Mouse (Mus musculus): ENCODE results near the gene Togaram2. TPM values are rescaled to one million over a fixed set of nuclear protein-coding genes. Genes with fewer than 3 reads are reported as not detected.

Togaram2 gene
- polyA plus RNA-seq, 1 experiment from 2014 or later, result 0.05 TPM

DNA sequence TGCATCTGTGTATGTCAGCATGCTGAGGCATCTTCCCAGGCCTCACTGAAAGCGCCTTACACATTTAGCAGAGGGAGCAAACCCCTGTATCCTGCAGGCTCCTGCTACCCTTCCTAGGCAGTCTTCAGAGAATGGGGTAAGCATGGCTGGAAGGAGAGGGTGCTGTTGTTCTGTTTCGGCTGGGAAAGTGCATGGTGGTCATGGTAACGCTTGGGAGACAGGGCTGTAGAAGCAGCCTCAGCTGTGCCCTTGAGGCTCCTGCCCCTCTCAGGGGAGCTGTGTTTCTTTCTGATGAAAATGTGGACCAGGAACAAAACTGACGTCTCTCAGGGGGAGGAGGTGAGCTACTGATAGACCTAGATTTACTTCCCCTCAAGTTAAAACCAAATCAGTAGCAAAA, 34.7 kb downstream of the Togaram2 start:
- no peaks in the 10 kb centered on the region for H3K9me3 ChIP-seq
- no peaks in the 10 kb centered on the region for H3K4me1 ChIP-seq
- 60% methylated on average over 4 of the region's 4 CpGs for WGBS
- H3K27me3 ChIP-seq (replicated peaks; ENCODE audit: low read depth, poor library complexity, severe bottlenecking), result no peaks in the 10 kb centered on the region
- no peak overlapping the region for H3K27ac ChIP-seq (replicated peaks)
- no peaks in the 10 kb centered on the region for H3K36me3 ChIP-seq (replicated peaks)
- DNase-seq (ENCODE audit: low spot score), result no peak
- H3K4me3 ChIP-seq, result no peak overlapping the region

DNA sequence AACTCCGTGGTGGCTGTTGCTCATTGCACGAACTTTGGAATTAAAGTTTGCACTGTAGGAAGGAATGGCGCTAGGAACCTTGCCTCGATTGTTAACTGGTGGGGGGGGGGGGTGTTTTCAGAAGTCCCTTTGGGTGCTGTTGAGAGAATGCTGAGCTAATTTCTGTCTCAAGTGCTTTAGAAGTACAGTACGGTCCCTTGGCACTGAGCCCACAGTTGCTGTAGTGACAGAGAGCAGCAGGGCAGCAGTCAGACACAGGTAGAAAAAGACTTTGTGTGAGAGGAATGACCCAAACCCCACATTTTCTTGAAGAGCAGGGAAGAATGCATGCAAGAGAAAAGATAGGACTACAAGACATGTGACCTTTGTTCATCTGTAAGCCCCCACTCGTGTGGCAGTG, 39.2 kb downstream of the Togaram2 start:
- H3K9me3 ChIP-seq, result no peaks in the 10 kb centered on the region
- DNase-seq (ENCODE audit: low spot score), result no peak
- no peak overlapping the region for H3K4me3 ChIP-seq
- no peaks in the 10 kb centered on the region for H3K36me3 ChIP-seq (replicated peaks)
- no peak overlapping the region for H3K27ac ChIP-seq (replicated peaks)
- 88% methylated on average over 6 of the region's 6 CpGs for WGBS
- no peaks in the 10 kb centered on the region for H3K4me1 ChIP-seq
- H3K27me3 ChIP-seq (replicated peaks; ENCODE audit: low read depth, poor library complexity, severe bottlenecking), result no peaks in the 10 kb centered on the region

DNA sequence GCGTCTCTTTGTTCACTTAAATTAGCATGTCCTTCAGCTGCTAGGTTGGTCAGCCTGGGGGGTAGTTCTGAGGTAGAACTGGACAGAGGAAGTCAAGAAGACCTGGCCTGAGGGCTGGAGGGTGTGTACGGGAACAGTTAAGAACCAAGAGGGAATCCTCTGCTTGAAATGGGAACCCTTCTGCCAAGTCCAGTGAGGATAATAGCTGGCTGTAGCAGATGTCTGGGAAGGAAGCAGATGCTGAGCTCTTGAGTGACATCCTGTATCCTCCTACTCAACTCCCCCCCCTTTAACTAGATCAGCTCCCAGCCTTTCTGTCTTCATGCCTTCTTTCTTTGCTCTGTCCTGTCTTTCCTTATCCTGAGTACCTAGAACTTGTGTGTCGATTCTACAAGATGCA, 42.0 kb downstream of the Togaram2 start:
- no peaks in the 10 kb centered on the region for H3K4me1 ChIP-seq
- no peaks in the 10 kb centered on the region for H3K9me3 ChIP-seq
- 66% methylated on average over 3 of the region's 3 CpGs for WGBS
- no peak overlapping the region for H3K4me3 ChIP-seq
- no peaks in the 10 kb centered on the region for H3K27me3 ChIP-seq (replicated peaks; ENCODE audit: low read depth, poor library complexity, severe bottlenecking)
- DNase-seq (ENCODE audit: low spot score), result no peak
- H3K27ac ChIP-seq (replicated peaks), result no peak overlapping the region
- no peaks in the 10 kb centered on the region for H3K36me3 ChIP-seq (replicated peaks)

DNA sequence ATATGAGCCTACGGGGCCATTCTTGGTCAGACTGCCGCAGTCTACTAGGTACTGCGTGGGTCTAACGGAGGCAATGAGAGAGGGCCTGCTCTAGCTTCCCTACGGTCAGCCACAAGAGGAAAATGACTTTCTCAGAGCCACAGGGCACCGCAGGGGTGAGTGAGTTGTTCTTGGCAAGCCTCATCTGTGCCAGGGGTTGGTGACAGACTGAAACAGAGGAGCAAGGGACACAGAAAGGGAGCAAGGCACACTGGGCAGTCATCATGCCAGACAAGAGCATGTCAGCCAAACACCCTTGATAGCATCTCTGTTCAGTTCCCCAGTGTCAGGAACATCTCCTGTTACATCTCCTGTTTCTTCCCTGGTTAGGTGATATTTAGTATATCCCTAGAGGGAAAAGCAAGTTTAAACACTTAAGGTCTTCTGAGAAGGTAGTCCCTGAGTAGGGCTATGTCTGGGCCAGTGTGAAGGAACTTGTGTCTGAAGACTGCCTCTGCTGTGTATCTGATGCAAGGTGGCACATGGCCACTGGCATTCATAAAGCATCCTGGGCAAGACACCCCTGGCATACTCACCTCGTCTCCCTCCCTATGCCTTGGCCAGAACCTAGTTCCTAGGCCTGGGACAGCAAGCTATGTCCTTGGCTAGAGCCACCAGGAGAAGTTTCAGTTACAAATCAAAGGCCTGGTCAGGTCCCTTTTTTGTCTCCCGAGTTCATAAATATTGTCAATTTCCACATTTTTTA, 45.0 kb downstream of the Togaram2 start:
- H3K4me1 ChIP-seq, result no peaks in the 10 kb centered on the region
- H3K27me3 ChIP-seq (replicated peaks; ENCODE audit: low read depth, poor library complexity, severe bottlenecking), result no peaks in the 10 kb centered on the region
- H3K36me3 ChIP-seq (replicated peaks), result no peaks in the 10 kb centered on the region
- no peak overlapping the region for H3K27ac ChIP-seq (replicated peaks)
- DNase-seq (ENCODE audit: low spot score), result no peak
- 89% methylated on average over 8 of the region's 8 CpGs for WGBS
- H3K4me3 ChIP-seq, result no peak overlapping the region
- no peaks in the 10 kb centered on the region for H3K9me3 ChIP-seq

DNA sequence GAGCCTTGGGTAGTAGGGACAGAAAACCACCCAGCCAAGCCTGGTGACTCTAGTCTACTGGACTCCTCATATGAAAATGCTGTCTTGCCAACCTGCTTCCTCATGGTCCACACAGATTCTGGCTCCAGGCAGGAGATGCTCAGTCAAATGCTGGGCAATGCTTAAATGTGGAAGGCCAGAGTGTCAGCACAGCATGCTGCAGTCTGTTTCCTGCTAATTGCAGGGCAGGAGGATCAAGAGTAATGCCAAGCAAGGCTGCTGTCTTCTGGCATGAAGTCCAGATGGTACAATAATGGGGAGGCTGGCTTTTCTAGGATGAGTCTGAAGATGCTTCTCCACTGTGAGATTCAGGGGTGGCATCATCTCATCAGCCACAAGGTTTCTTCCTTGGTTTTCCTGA, 47.4 kb downstream of the Togaram2 start:
- Histone ChIP-seq H3K4me1 (no peaks in the 10 kb centered on the region), H3K4me3 (no peak overlapping the region), H3K36me3 (replicated peaks) (no peaks in the 10 kb centered on the region), H3K27me3 (replicated peaks; ENCODE audit: low read depth, poor library complexity, severe bottlenecking) (no peaks in the 10 kb centered on the region), H3K9me3 (no peaks in the 10 kb centered on the region), H3K27ac (replicated peaks) (no peak overlapping the region)
- no peak for DNase-seq (ENCODE audit: low spot score)

DNA sequence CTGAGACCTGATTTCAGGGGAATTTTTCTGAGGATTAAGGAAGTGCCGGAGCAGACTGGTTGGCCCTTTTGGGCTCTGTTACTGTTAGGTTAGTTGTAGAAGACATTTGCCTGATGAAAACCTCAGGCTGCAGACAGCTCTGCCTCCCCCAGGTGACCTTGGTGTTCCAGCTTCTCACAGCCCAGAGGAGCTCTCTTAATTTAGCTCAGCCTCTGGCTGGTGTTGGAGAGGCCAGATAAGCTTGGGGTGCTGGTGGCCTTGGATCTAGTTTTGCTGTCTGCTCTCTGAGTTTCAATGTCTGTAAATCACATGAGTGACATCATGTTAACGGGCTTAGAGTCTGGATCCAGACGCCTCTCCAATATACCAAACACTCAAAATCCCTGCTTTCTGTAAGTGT, 48.0 kb downstream of the Togaram2 start:
- H3K27me3 ChIP-seq (replicated peaks; ENCODE audit: low read depth, poor library complexity, severe bottlenecking), result no peaks in the 10 kb centered on the region
- 78% methylated on average over 3 of the region's 3 CpGs for WGBS
- no peaks in the 10 kb centered on the region for H3K4me1 ChIP-seq
- no peaks in the 10 kb centered on the region for H3K9me3 ChIP-seq
- no peaks in the 10 kb centered on the region for H3K36me3 ChIP-seq (replicated peaks)
- H3K27ac ChIP-seq (replicated peaks), result no peak overlapping the region
- no peak overlapping the region for H3K4me3 ChIP-seq
- no peak for DNase-seq (ENCODE audit: low spot score)

DNA sequence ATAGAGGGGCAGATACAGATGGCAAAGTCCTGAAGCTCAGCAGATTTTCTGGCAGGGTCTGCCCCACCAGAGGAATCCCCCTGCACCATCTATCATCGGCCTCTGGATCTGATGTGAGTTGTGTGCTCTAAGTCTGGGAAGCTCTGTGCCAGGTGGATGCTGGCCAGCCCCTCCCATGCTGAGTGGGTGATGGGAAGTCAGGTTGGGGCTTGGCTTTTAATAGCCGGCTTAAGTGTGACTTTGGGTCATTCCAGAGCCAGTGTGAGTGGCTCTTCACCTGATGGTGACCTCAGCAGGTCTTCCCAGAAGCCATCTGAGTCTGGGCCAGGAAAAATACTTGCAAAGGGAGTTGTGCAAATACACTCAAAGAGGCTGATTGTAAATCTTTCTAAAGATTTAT, 57.6 kb downstream of the Togaram2 start:
- DNase-seq (ENCODE audit: low spot score), result no peak
- WGBS, result 74% methylated on average over 2 of the region's 2 CpGs
- H3K27me3 ChIP-seq (replicated peaks; ENCODE audit: low read depth, poor library complexity, severe bottlenecking), result no peaks in the 10 kb centered on the region
- no peaks in the 10 kb centered on the region for H3K36me3 ChIP-seq (replicated peaks)
- no peaks in the 10 kb centered on the region for H3K4me1 ChIP-seq
- no peak overlapping the region for H3K4me3 ChIP-seq
- no peak overlapping the region for H3K27ac ChIP-seq (replicated peaks)
- no peaks in the 10 kb centered on the region for H3K9me3 ChIP-seq

DNA sequence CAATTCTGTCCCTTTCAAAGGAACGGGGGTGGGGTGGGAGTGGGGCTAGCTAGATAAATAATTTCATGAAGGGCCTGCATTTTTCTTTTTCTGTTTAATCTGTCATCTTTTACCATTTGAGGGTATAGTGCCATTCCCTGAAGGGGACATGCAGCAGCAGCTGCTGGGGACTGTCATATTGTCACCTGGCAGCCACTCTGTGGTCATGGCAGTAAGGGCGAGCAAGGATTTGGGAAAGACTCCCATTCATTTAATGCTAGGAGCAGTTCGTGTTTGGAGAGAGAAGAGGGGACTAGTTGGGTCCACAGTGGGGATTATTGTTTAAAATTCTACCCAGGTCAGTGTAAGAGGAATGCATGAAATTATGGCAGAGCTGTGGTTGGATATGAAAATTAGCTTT, 63.4 kb downstream of the Togaram2 start:
- peaks cover 8% of the 10 kb centered on the region; the same call in 1 of the 2 replicates for H3K4me1 ChIP-seq
- H3K27me3 ChIP-seq (replicated peaks; ENCODE audit: low read depth, poor library complexity, severe bottlenecking), result no peaks in the 10 kb centered on the region
- H3K36me3 ChIP-seq (replicated peaks), result no peaks in the 10 kb centered on the region
- no peak for DNase-seq (ENCODE audit: low spot score)
- 72% methylated on average over 3 of the region's 3 CpGs for WGBS
- no peak overlapping the region for H3K4me3 ChIP-seq
- H3K27ac ChIP-seq (replicated peaks), result no peak overlapping the region
- H3K9me3 ChIP-seq, result no peaks in the 10 kb centered on the region

DNA sequence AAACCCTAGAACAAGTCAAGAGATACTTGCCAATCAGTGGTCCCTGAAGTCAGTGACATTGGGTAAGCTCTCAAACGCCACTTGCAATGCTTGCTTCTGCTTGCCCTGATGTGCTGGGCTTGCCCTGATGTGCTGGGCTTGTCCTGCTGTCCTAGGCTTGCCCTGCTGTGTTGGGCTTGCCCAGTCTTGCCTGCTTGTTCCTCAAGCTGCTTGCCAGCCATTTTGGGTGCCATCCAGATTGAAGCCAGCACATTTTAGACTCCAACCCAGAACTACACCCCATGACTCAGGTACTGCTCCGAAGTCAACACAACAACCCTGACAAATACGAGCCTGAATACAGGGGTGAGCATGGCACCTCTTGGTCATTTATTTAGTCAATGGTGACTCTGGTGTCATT, 69.1 kb downstream of the Togaram2 start:
- Histone ChIP-seq H3K27me3 (replicated peaks; ENCODE audit: low read depth, poor library complexity, severe bottlenecking) (no peaks in the 10 kb centered on the region), H3K4me3 (no peak overlapping the region), H3K4me1 (peaks cover 9% of the 10 kb centered on the region), H3K27ac (replicated peaks) (no peak overlapping the region), H3K9me3 (no peaks in the 10 kb centered on the region), H3K36me3 (replicated peaks) (no peaks in the 10 kb centered on the region)
- 90% methylated on average over 3 of the region's 3 CpGs for WGBS
- DNase-seq (ENCODE audit: low spot score), result no peak

DNA sequence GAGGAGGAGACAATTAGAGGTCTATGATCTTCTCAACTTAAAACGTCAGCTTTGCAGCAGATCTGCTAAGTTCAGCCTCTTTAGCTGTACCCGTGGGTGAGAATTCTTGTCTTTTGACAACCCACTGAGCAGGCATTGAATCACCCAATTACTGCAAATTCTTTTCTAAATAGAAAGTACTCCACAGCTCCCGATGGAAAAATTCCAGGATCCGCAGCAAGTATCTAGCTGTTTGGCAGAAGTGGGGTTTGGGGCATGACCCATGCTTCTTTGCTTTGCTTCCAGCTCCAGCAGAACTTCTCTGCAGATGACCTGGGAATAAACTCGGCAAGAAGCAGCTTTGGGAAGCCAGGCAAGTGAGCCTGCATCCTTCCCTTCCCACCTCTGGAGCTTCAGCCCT, 69.9 kb downstream of the Togaram2 start:
- H3K9me3 ChIP-seq, result no peaks in the 10 kb centered on the region
- no peak overlapping the region for H3K27ac ChIP-seq (replicated peaks)
- H3K4me3 ChIP-seq, result no peak overlapping the region
- WGBS, result 43% methylated on average over 5 of the region's 5 CpGs
- no peaks in the 10 kb centered on the region for H3K36me3 ChIP-seq (replicated peaks)
- H3K27me3 ChIP-seq (replicated peaks; ENCODE audit: low read depth, poor library complexity, severe bottlenecking), result no peaks in the 10 kb centered on the region
- H3K4me1 ChIP-seq, result peaks cover 12% of the 10 kb centered on the region
- DNase-seq (ENCODE audit: low spot score), result no peak

DNA sequence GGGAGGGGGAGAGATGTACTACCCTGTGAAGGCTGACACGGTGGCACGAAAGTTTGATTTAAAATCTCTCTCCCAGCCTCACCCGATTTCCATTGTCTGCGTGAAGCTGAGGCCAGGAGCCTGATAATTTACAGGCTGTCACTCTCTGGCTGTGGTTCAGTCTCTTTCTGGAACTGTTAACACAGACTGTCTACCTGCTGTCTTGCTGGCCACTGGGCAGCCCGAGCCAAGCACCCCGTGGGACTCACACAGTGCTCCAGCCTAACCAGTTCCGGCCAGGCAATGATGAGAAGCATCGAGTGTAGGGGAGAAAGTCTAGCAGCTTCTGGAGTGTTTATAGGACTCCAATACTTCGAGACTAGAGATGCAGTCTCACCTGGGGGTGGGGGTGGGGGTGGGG, 73.1 kb downstream of the Togaram2 start:
- Histone ChIP-seq H3K27me3 (replicated peaks; ENCODE audit: low read depth, poor library complexity, severe bottlenecking) (no peaks in the 10 kb centered on the region), H3K9me3 (no peaks in the 10 kb centered on the region), H3K4me3 (no peak overlapping the region), H3K4me1 (peaks cover 15% of the 10 kb centered on the region), H3K27ac (replicated peaks) (no peak overlapping the region), H3K36me3 (replicated peaks) (no peaks in the 10 kb centered on the region)
- 90% methylated on average over 9 of the region's 9 CpGs for WGBS
- DNase-seq (ENCODE audit: low spot score), result no peak

DNA sequence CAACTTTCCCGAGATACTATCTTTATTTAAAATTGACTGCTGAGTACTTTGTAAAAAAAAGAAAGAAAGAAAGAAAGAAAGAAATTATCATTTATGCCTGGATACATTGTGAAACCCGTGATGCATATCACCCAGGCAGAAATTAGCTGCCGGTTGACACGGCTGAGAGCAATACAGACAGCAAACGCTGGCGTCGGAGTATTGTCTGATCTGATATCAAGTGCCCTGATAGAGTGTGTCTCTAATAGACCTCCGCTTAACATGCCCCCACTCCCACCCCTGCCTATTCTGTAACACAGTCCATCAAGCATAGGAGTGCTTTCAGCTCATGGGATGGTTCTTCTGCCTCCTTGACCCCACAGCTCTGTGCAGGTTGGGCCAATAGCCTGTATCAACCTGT, 74.5 kb downstream of the Togaram2 start:
- H3K36me3 ChIP-seq (replicated peaks), result no peaks in the 10 kb centered on the region
- no peak overlapping the region for H3K4me3 ChIP-seq
- 91% methylated on average over 8 of the region's 8 CpGs for WGBS
- peaks cover 15% of the 10 kb centered on the region for H3K4me1 ChIP-seq
- H3K27ac ChIP-seq (replicated peaks), result no peak overlapping the region
- DNase-seq (ENCODE audit: low spot score), result no peak
- no peaks in the 10 kb centered on the region for H3K9me3 ChIP-seq
- no peaks in the 10 kb centered on the region for H3K27me3 ChIP-seq (replicated peaks; ENCODE audit: low read depth, poor library complexity, severe bottlenecking)

DNA sequence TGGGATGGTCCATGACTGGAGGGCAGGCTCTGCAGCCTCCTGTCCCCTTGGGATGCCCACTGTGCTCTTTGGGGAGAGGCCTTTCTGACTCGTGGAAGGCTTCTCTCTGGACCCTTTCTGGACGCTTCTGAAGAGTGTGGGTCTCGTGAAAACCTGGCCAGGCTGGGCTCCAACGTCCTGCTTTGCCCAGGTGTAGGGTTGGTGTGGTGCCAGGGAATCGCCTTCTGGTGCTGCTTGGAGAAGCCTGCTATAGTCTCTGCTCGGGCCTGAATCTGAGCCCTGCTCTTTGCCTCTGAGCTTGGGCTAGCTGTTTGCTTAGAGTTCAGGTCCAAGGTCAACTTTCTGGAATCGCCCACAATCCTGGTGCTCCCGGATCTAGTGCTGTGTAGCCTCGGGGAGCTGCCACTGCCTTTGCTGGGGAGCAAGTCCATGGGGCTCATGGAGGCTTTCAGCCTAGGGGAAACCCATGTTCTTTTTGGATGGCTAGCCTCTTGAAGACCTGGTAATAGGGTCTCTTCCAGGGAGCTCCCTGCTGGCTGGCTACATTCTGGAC, 76.6 kb downstream of the Togaram2 start:
- Histone ChIP-seq H3K27ac (replicated peaks) (no peak overlapping the region), H3K27me3 (replicated peaks; ENCODE audit: low read depth, poor library complexity, severe bottlenecking) (no peaks in the 10 kb centered on the region), H3K36me3 (replicated peaks) (no peaks in the 10 kb centered on the region), H3K4me1 (peaks cover 8% of the 10 kb centered on the region; the same call in 1 of the 2 replicates), H3K9me3 (no peaks in the 10 kb centered on the region), H3K4me3 (no peak overlapping the region)
- 82% methylated on average over 9 of the region's 9 CpGs for WGBS
- DNase-seq (ENCODE audit: low spot score), result no peak
